Mouse (Mus musculus) heart, adult 10 weeks (tissue): Measurements from ENCODE around the gene Armh3. TPM values are rescaled to one million over a fixed set of nuclear protein-coding genes. Genes with fewer than 3 reads are reported as not detected.

Source experiments
- polyA plus RNA-seq: library from polyadenylated mRNA; stranded (reverse); fragments of 350-450 nt; fragmentation: Illumina TruSeq; extraction: RNeasy Lipid Tissue Mini Kit (QIAGEN cat#74804); gene quantifications from one replicate; pipeline ENCODE4 v1.2.3, GENCODE M21; 2014; ENCODE audit warnings: low read depth, low replicate concordance

The Armh3 gene
- 14.7 TPM for polyA plus RNA-seq

DNA sequence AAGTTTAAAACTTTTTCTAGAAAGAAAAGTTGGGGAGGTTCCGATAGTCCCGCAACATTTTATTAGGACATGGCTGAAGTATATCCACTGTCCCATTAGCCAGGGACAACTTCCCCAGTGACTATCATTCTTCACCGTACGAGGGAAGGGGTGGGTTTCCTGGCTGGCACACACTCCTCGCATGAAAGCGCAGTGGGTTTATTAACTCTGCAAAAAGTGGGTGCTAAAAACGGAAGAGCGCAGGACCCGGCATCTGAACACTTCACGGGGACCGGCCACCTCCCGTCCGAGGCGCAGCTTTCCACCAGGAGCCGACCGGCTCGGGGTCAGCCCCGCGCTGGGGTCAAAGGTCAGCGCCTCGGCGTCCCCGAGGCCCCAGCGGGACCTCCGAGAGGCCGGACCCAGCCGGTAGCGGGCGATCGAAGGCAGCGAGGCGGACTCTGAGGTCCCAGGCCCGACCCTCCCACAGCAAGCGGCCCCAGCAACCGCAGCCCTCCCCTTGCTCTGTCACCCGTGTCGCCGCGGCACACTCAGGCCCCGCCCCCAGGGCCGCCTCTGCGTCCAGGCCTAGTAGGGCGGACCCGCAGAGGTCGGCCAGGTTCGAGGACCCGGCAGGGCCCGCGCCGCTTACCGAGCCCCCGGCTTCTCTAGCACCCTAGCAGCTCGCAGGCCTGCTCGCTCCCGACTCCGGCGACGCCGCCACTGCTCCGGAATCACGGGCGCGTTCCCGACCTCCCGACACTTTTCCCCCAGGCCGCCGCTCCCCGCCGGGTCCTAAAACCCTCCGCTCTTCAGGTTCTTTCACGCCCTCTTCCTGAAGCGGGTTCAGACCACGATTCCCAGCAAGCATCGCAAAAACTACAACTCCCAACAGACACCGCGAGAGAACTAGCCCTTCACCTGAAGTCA lies at the start of gene Armh3:
TSS of gene Armh3 (minus strand) at position 704 of the 909 bp plus-strand sequence.

DNA sequence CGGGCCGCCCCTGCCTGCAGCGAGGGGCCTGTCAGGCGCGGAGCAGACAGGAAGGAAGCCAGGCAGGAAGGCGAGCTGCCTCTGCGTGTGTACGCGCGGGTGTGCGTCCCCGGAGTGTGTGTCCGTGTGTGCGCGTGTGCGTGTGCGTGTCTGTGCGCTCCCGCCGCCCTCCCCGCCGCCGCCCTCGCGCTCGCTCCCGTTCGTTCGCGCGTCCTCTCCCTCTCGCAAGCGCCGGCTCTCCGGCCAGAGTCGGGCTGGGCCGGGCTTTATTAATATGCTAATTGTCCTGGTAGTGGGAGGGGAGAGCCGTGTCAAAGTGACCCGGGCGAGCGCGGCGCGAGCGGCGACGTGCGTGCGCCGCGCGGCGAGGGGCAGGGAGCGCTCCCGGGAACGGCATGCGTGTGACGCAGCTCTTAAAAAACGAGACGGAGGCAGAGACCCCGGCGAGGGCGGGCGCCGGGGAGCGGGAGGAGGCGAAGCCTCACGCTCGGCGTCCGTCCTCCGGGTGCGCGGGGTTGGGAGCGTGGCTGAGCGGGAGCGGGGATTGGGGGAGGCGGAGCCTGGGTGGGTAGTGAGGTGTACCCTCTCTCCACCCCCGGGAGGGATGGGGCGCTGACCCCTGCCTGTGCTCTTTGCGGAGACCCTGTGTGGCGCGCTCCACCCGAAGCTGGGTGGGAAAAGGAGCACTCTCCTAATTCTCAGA lies 46.9 kb upstream of the Armh3 start, which contains the start of gene Ldb1:
TSS of gene Ldb1 (minus strand) at position 222 of the 703 bp plus-strand sequence.

DNA sequence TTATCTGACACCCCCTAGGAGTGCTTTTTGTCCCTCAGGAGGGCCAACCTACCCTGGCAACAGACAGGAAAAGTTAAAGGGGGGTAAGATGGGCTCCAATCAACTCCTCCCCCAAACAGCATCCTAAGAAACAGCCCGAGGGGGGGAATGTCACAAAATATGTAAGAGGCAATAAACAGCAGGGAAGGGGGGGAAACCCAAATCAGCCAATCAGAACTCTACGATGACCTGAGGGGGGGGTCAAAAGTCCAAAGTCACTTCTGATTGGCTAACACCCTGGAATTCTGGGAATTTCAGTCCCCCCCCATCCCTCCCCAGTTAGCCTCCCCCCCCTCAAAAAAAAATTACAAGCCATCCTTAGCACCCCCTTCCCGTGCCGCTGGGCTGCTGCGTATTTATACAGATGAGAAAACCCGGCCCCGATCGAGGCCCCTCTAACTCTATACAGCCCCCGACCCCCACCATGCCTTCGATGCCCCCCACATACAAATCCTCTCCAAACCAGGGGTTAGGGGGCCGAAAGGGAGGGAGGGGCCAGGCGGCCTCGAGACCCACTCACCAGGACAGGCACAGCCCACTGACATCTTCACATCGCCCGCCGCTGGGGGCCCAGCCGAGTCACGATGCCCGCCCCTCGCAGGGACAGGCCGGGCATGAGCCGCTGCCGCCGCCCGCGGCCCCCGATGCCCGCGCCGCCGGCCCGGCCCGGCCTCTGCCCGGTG lies 46.1 kb upstream of the Armh3 start, which contains the start of gene Pprc1:
TSS of gene Pprc1 (plus strand) at position 616 of the 722 bp plus-strand sequence.

DNA sequence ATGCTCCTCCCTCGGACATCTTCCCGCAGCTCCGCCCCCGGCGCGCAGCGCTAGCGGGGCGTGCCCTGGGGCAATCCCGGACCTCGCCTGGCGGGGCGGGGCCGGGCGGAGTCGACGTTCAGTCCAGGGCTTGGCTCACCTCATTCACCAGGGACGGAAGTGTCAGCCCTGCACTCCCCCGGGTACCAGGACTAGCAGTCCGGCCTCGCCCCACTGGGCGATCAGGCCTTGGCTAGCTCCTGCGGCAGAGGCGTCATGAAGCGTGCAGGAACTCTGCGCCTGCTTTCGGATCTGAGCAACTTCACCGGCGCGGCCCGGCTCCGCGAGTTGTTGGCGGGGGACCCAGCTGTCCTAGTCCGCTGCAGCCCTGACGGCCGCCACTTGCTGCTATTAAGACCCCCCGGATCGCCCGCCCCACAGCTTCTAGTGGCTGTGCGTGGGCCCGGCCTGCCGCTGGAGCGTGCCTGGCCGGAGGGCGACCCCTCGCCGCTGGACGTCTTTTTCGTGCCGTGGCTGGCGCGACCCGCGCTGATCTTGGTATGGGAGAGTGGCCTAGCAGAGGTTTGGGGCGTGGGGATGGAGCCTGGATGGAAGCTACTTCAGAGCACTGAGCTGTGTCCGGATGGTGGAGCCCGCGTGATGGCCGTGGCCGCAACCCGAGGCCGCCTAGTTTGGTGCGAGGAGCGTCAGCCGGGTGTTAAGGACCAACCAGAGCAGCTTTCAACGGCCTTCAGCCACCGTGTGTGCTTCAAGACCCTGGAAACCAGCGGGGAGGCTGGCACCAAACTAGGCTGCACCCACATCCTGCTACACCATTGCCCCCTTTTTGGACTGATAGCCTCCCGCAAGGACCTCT lies 5.3 kb upstream of the Armh3 start, which contains the start of gene Hps6:
TSS of gene Hps6 (plus strand) at position 138 of the 856 bp plus-strand sequence.

DNA sequence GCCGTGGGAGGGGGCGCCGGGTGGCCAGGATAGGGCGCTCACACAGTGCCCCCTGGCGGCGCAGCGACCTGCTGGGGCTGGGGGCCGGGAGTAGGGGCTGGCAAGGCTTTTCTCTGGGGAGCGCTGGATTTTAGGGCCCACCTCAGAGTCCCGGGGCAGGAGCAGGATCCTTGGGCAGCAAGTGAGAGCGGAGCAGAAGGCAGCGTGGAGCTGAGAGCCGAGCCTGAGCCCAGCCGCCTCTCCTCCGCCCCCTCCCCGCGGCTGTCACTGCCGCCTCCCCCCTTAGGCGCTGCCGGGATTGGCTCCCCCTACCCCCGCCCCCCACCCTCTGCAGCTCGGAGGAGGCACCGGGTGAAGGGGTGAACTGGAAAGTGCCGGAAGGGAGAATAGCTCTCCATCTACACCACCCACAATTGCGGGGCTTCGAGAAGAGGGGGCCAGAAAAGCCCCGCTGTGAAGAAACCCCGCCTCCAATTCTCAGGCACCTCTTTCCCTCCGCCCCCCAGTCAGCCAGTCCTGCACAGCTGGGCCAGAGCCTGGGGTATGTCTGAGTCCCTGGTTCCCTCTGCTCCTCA lies 182.4 kb downstream of the Armh3 start, which contains the start of gene Kcnip2:
TSS of gene Kcnip2 (minus strand) at position 231 of the 575 bp plus-strand sequence.

DNA sequence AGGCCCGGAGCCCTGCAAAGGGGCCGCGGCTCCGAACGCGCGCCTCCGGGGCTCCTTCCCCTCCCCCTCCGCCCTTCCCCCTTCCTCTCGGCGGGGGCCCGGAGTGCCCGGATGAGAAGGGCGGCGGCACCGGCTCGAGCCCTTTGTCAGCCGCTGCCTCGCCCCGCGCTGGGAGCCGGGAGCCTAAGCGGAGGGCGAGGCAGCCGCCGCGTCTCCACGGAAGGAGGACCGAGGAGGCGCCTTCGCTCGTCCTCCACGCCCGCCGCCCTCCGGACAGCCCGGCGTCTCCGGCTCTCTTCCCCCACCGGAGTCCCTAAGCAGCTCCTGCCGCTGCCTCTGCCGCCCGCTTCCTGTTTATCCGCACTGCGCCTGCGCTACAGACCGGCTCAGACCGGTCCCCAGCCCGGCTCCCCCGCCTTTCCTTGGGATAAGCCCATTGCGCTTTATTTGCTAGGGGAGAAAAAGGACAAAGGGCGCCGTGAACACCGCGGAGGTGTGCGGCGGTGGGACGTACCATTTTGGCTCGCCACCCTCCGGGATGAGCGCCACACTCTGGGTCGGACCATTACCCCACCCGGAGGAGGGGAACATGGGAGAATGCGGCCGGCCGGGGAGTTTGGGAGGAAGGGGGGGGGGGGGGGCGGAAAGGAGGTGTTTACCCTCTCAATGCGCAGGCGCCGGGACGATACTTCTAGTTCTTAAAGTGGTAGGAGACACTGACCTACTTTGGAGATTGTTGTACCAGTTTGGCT lies 214.9 kb downstream of the Armh3 start, which contains the start of gene Mgea5:
TSS of gene Mgea5 (minus strand) at position 657 of the 752 bp plus-strand sequence.

Other genes starting within 250 kb of the Armh3 start
- gene Npm3, start 248.9 kb downstream of the Armh3 start, polyA plus RNA-seq, result 35.8 TPM
- 82.5 TPM for gene Mgea5, start 214.7 kb downstream of the Armh3 start, polyA plus RNA-seq
- 206 TPM for gene Kcnip2, start 182.4 kb downstream of the Armh3 start, polyA plus RNA-seq
- 4.0 TPM for gene Hps6, start 5.0 kb upstream of the Armh3 start, polyA plus RNA-seq
- gene Pprc1, start 46.4 kb upstream of the Armh3 start, polyA plus RNA-seq, result 13.9 TPM
- 73.8 TPM for gene Ldb1, start 46.7 kb upstream of the Armh3 start, polyA plus RNA-seq
- 21.2 TPM for gene Nolc1, start 77.4 kb upstream of the Armh3 start, polyA plus RNA-seq
- gene Elovl3, start 133.4 kb upstream of the Armh3 start, polyA plus RNA-seq, result 0.55 TPM
- not detected for gene Pitx3, start 149.8 kb upstream of the Armh3 start, polyA plus RNA-seq
- 32.4 TPM for gene Gbf1, start 154.0 kb upstream of the Armh3 start, polyA plus RNA-seq